Mouse (Mus musculus): ENCODE measurements at regions not wholly inside any gene's neighbourhood (a gene's known extent, or its start where the extent isn't known, plus 50 kb on each side); places are given as distances from the start of the nearest gene placed in this dataset.

DNA sequence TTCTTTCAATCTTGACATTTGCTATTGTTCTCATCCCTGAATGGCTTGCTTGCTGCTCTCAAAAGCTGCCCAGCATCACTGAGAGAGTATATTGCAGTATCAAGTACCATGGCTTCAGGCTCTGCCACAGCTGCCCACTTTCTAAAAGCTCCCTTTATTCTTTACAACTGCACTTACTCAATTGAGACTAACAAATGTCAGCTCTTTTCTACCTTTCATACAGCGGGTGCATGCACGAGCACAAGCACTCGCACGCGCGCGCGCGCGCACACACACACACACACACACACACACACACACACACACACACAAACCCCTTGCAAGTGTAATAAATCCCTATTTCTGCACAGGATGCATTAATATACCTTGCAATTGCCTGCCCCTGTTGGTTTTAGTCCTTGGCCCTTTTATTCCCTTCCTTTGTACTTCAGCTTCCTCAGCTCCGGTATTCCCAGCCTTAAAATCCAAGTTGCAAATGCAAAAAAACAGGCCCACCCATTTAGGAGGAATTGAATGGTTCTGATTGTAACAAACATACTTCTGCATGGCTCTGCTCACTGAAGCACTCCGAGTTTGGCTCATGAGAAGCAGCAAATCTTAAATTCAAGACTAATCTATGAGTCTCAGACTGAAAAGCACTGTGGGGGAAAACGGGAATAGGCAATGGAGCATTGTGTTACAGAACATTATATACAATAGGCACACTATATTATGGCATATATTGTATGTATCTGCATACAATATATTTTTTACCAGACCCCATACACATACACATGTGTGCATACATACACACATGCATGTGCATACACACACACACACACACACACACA lies 447.7 kb upstream of the Btbd3 start:
- no peaks in the 10 kb centered on the region for H3K4me1 ChIP-seq (ENCODE audit: control insufficient read depth, insufficient read depth, low read length)
- no peak for TF ChIP-seq POLR2A (IDR thresholded peaks at IDR 0.05; ENCODE audit: borderline replicate concordance, insufficient read depth, low read length)
- no peak for TF ChIP-seq CTCF (IDR thresholded peaks at IDR 0.05; ENCODE audit: borderline replicate concordance, insufficient read depth, low read depth, low read length)
- DNase-seq, result no peak
- no peak overlapping the region for H3K27ac ChIP-seq (ENCODE audit: insufficient read depth, low read length)
- no peak overlapping the region for H3K4me3 ChIP-seq (replicated peaks; ENCODE audit: insufficient read depth, low read depth, low read length)
- no peaks in the 10 kb centered on the region for H3K27me3 ChIP-seq (ENCODE audit: control insufficient read depth, insufficient read depth, low read length)
- 20% methylated on average over 13 of the region's 13 CpGs for WGBS

DNA sequence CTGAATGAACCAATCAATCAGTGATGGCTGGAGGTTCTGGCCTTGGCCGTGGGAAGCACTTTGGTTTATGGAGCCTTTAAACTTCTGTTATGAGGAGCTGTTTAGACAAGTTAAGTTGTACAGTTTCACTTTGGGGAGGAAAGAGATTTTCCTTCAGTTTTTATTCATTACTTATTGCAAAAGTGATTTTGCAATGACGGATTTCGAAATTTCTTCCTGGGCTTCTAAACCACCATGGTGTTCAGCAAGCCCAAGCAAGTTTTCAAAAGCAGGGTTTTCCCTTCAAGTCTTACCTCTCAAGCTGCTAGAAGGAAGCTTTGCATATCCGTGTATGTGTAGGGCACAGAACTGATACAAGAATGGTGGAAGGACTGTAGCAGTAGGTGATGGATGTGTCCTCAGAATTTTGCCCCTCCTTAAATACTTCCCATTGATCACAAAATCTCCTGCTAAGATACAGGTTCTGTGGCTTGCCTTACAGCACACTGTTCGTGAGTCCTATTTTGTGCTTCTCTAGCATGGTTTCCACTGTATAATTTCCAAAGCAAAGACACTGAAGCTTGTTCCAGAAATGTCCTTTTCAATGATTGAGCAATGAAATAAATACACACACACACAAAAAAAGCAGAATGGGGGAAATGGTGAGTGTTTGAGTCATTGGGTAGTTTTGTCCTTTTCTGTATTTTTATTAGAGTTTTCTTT lies 448.6 kb upstream of the Btbd3 start:
- H3K4me1 ChIP-seq (ENCODE audit: control insufficient read depth, insufficient read depth, low read length), result no peaks in the 10 kb centered on the region
- 67% methylated on average over 5 of the region's 5 CpGs for WGBS
- no peak for DNase-seq
- H3K27me3 ChIP-seq (ENCODE audit: control insufficient read depth, insufficient read depth, low read length), result no peaks in the 10 kb centered on the region
- H3K27ac ChIP-seq (ENCODE audit: insufficient read depth, low read length), result no peak overlapping the region
- TF ChIP-seq POLR2A (IDR thresholded peaks at IDR 0.05; ENCODE audit: borderline replicate concordance, insufficient read depth, low read length) (no peak), CTCF (IDR thresholded peaks at IDR 0.05; ENCODE audit: borderline replicate concordance, insufficient read depth, low read depth, low read length) (no peak)
- no peak overlapping the region for H3K4me3 ChIP-seq (replicated peaks; ENCODE audit: insufficient read depth, low read depth, low read length)

DNA sequence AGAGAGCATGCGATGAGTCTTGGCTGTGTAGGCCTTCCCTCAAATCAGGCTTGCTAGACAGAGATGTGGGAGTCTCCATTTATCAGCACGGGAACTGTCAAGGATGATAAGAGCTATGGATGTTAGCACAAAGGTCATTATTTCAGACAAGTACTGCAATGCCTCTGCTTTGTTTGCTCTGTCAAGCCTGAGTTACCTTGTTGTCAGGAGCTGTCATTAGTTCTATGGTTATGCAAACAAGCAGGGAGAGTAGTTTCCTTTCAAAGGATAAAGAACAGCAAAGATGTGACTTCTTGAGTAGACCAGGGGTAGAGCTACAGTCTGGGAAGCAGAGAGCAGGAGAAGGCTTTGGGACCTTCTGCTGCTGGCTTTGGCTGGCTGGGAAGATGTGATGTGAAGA lies 461.5 kb upstream of the Btbd3 start:
- Histone ChIP-seq H3K4me3 (replicated peaks; ENCODE audit: insufficient read depth, low read depth, low read length) (no peak overlapping the region), H3K27ac (ENCODE audit: insufficient read depth, low read length) (no peak overlapping the region), H3K27me3 (ENCODE audit: control insufficient read depth, insufficient read depth, low read length) (no peaks in the 10 kb centered on the region), H3K4me1 (ENCODE audit: control insufficient read depth, insufficient read depth, low read length) (no peaks in the 10 kb centered on the region)
- TF ChIP-seq POLR2A (IDR thresholded peaks at IDR 0.05; ENCODE audit: borderline replicate concordance, insufficient read depth, low read length) (no peak), CTCF (IDR thresholded peaks at IDR 0.05; ENCODE audit: borderline replicate concordance, insufficient read depth, low read depth, low read length) (no peak)
- no peak for DNase-seq
- 24% methylated on average over 2 of the region's 2 CpGs for WGBS

DNA sequence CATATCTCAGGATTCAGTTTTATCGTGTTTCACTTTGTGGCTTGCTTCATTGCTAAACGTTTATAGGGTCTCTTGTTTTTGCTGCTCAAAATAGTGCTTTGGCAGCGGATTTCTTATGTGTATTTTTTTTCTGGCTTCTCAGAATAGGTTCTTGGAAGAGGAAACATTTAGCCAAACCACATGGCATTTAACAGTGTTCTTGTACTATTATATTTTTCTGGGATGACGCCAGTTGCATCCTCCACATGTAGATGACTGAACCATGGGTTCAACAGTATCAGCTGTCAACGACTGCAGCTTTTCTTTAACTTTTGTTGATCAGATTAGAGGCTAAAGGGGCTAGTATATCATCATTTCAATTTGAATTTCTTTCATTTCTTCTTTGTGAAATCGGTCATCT lies 472.3 kb upstream of the Btbd3 start:
- Histone ChIP-seq H3K27ac (ENCODE audit: insufficient read depth, low read length) (no peak overlapping the region), H3K4me3 (replicated peaks; ENCODE audit: insufficient read depth, low read depth, low read length) (no peak overlapping the region), H3K27me3 (ENCODE audit: control insufficient read depth, insufficient read depth, low read length) (no peaks in the 10 kb centered on the region), H3K4me1 (ENCODE audit: control insufficient read depth, insufficient read depth, low read length) (no peaks in the 10 kb centered on the region)
- TF ChIP-seq CTCF (IDR thresholded peaks at IDR 0.05; ENCODE audit: borderline replicate concordance, insufficient read depth, low read depth, low read length), result no peak
- TF ChIP-seq POLR2A (IDR thresholded peaks at IDR 0.05; ENCODE audit: borderline replicate concordance, insufficient read depth, low read length), result no peak
- WGBS, result 81% methylated on average over 6 of the region's 6 CpGs
- no peak for DNase-seq

DNA sequence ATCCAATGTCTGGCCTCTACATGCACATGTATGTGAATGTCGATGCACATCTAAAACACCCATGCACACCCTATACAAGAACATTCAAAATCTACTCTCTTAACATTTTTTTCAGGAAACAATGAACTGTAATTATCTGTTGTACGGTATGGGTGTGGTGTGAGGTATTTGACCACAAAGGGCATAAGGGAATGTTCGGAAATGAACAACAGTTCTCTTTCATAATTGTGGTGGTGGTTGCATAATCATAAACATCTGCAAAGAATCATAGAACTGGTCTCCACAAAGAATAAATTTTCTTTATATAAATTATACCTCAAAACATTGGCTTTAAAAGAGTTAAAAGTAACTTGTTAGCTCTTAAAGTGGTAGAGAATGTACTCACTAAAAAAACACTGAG lies 478.9 kb upstream of the Btbd3 start:
- H3K27me3 ChIP-seq (ENCODE audit: control insufficient read depth, insufficient read depth, low read length), result no peaks in the 10 kb centered on the region

DNA sequence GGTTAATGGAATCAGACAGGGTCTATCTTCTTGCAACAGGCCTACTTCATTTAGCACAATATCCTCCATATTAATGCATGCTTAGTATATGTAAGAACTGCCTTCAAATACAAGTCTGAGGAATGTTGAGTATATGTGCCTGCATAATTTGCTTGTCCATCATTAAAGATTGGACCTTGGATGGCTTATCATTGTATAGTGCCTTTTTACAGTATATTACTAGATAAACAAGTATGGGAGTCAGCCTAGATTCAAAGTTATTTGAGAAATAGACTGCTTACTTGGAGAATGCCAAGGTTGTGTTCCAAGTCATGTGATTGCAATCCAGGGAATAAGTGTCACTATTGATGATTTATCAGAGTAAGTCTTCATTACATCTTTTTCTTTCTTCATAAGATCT lies 491.6 kb upstream of the Btbd3 start:
- DNase-seq, result no peak

More for the DNA sequence above, 478.9 kb upstream of the Btbd3 start:
- H3K27ac ChIP-seq (ENCODE audit: insufficient read depth, low read length), result no peak overlapping the region
- no peak for DNase-seq
- 95% methylated on average over 3 of the region's 3 CpGs for WGBS
- TF ChIP-seq CTCF (IDR thresholded peaks at IDR 0.05; ENCODE audit: borderline replicate concordance, insufficient read depth, low read depth, low read length), result no peak
- TF ChIP-seq POLR2A (IDR thresholded peaks at IDR 0.05; ENCODE audit: borderline replicate concordance, insufficient read depth, low read length), result no peak
- no peak overlapping the region for H3K4me3 ChIP-seq (replicated peaks; ENCODE audit: insufficient read depth, low read depth, low read length)
- no peaks in the 10 kb centered on the region for H3K4me1 ChIP-seq (ENCODE audit: control insufficient read depth, insufficient read depth, low read length)

DNA sequence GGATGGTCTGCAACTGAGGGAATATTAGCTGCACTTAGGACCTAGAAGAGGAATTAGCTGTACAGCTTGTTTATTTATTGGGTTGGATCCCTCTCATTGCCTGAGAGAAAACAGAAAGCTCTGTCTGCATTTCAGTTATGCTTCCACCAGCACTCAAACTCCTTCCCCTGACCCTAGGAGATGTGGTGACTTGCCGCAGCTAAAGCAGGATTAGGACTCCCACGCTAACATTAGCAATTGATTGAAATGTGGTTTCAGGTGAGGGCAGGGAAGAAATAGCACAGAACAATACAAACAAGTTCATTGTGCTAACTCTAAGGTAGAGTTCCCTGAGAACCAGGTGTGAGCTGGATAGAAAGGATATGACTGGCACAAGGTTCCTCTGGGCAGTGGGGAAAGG lies 496.9 kb upstream of the Btbd3 start:
- no peak overlapping the region for H3K4me3 ChIP-seq (replicated peaks; ENCODE audit: insufficient read depth, low read depth, low read length)
- WGBS, result 93% methylated on average over 2 of the region's 2 CpGs
- H3K27ac ChIP-seq (ENCODE audit: insufficient read depth, low read length), result no peak overlapping the region
- no peaks in the 10 kb centered on the region for H3K27me3 ChIP-seq (ENCODE audit: control insufficient read depth, insufficient read depth, low read length)
- no peak for TF ChIP-seq POLR2A (IDR thresholded peaks at IDR 0.05; ENCODE audit: borderline replicate concordance, insufficient read depth, low read length)
- TF ChIP-seq CTCF (IDR thresholded peaks at IDR 0.05; ENCODE audit: borderline replicate concordance, insufficient read depth, low read depth, low read length), result no peak
- DNase-seq, result no peak
- no peaks in the 10 kb centered on the region for H3K4me1 ChIP-seq (ENCODE audit: control insufficient read depth, insufficient read depth, low read length)

More for the DNA sequence above, 491.6 kb upstream of the Btbd3 start:
- Histone ChIP-seq H3K27ac (ENCODE audit: insufficient read depth, low read length) (no peak overlapping the region), H3K4me1 (ENCODE audit: control insufficient read depth, insufficient read depth, low read length) (no peaks in the 10 kb centered on the region), H3K27me3 (ENCODE audit: control insufficient read depth, insufficient read depth, low read length) (no peaks in the 10 kb centered on the region), H3K4me3 (replicated peaks; ENCODE audit: insufficient read depth, low read depth, low read length) (no peak overlapping the region)
- TF ChIP-seq CTCF (IDR thresholded peaks at IDR 0.05; ENCODE audit: borderline replicate concordance, insufficient read depth, low read depth, low read length) (no peak), POLR2A (IDR thresholded peaks at IDR 0.05; ENCODE audit: borderline replicate concordance, insufficient read depth, low read length) (no peak)

DNA sequence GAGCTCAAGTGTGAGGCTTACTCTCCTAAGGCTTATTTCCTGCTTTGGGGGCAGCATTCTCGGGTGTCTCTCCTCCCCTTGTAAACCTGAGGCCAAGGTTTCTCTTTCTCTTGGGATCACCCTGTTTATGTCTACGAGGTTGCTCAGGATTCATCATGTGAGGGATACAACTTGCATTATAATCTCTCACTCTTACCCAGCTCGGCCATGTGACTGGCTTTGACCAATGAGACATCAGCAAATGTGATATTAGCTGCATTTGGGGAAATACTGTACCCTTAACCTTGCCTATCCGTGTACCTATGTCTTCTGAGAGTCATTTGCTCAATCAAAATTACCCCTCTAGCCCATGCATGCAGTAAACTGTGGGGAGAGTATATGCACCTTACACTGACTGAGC lies 498.0 kb upstream of the Btbd3 start:
- Histone ChIP-seq H3K27me3 (ENCODE audit: control insufficient read depth, insufficient read depth, low read length) (no peaks in the 10 kb centered on the region), H3K4me3 (replicated peaks; ENCODE audit: insufficient read depth, low read depth, low read length) (no peak overlapping the region), H3K4me1 (ENCODE audit: control insufficient read depth, insufficient read depth, low read length) (no peaks in the 10 kb centered on the region), H3K27ac (ENCODE audit: insufficient read depth, low read length) (no peak overlapping the region)
- no peak for DNase-seq
- WGBS, result 80% methylated on average over 4 of the region's 4 CpGs
- TF ChIP-seq POLR2A (IDR thresholded peaks at IDR 0.05; ENCODE audit: borderline replicate concordance, insufficient read depth, low read length) (no peak), CTCF (IDR thresholded peaks at IDR 0.05; ENCODE audit: borderline replicate concordance, insufficient read depth, low read depth, low read length) (no peak)

All from cerebellum, adult 2 months (tissue).